8 mouse cellular contexts compared by ENCODE assay signal in the genomic region with DNA sequence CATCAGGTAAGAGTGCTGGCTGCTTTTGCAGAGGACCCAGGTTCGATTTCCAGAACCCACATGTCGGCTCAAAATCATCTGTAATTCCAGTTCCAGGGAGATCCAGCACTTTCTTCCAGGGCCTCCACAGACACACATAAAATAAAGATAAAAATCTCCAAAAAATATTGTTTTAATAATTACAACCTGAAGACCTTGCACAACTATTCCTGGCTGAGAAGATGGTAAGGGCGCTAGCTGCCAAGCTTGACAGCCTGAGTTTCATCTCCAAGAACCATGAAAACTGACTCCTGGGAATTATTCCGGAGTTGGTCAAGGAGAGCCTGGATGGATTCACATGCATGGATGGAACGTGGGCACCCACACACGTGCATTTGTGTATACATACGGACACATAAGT. TPM values are rescaled to one million over a fixed set of nuclear protein-coding genes. Genes with fewer than 3 reads are reported as not detected.
A peak's percentile ranks its signal among the peaks of the same experiment; 100 is the strongest.
DNase-seq lines count a peak whose midpoint lies in the region; ATAC-seq and TF ChIP-seq lines count a peak whose summit lies in the region.

A gene (plus strand): TSS at position 301 of the 400 bp plus-strand sequence.

- H3K27ac ChIP-seq in lung, embryonic 15.5 days = no peak within 1 kb of the TSS
- H3K27ac ChIP-seq in gastrocnemius, adult 2 months = peak within 1 kb of the TSS; percentile 78
- no peak within 1 kb of the TSS for H3K27ac ChIP-seq in intestine, embryonic 14.5 days (ENCODE audit: low read depth)
- H3K27ac ChIP-seq in neural tube, embryonic 15.5 days (replicated peaks) = no peak within 1 kb of the TSS

- H3K4me3 ChIP-seq in lung, embryonic 15.5 days = peak within 1 kb of the TSS; percentile 67
- peak within 1 kb of the TSS; percentile 79 for H3K4me3 ChIP-seq in gastrocnemius, adult 2 months
- peak within 1 kb of the TSS; percentile 58 for H3K4me3 ChIP-seq in intestine, embryonic 14.5 days (ENCODE audit: low read depth, low read length)
- peak within 1 kb of the TSS; percentile 49 for H3K4me3 ChIP-seq in neural tube, embryonic 15.5 days (replicated peaks)

- H3K9me3 ChIP-seq in lung, embryonic 15.5 days = no peaks in the 10 kb centered on the region
- H3K9me3 ChIP-seq in intestine, embryonic 14.5 days (ENCODE audit: control insufficient read depth, low read length) = peaks cover 4% of the 10 kb centered on the region; the same call in 1 of the 2 replicates
- 0 out of 2 replicates have a peak, but pooled peaks cover 2% of the 10 kb centered on the region for H3K9me3 ChIP-seq in neural tube, embryonic 15.5 days (replicated peaks)

- no peak for TF ChIP-seq CTCF in gastrocnemius, adult 2 months (IDR thresholded peaks at IDR 0.05)

- DNase-seq in lung, postnatal 36 days = no peak
- no peak for DNase-seq in gastrocnemius, adult 2 months
- no peak for DNase-seq in intestine, embryonic 14.5 days (ENCODE audit: low spot score)
- DNase-seq in yolk sac, embryonic 10.5 days (ENCODE audit: low spot score) = no peak
- DNase-seq in c-Kit-positive CD71-positive TER-119-positive erythroid progenitor cells, embryonic 14.5 days (ENCODE audit: low spot score) = no peak
- no peak for DNase-seq in frontal cortex, postnatal 25 days (ENCODE audit: low spot score in 2 of 2)

- H3K36me3 ChIP-seq in lung, embryonic 15.5 days = no peaks in the 10 kb centered on the region
- no peaks in the 10 kb centered on the region for H3K36me3 ChIP-seq in intestine, embryonic 14.5 days (ENCODE audit: control insufficient read depth, insufficient read depth, low read length)
- no peaks in the 10 kb centered on the region for H3K36me3 ChIP-seq in neural tube, embryonic 15.5 days

- WGBS in lung, embryonic 15.5 days = 41% methylated on average over 7 of the region's 7 CpGs
- WGBS in intestine, embryonic 14.5 days = 50% methylated on average over 7 of the region's 7 CpGs
- WGBS in neural tube, embryonic 15.5 days = 46% methylated on average over 7 of the region's 7 CpGs

- peak within 1 kb of the TSS; percentile 49 for H3K9ac ChIP-seq in lung, embryonic 15.5 days
- peak within 1 kb of the TSS; percentile 41 for H3K9ac ChIP-seq in intestine, embryonic 14.5 days (ENCODE audit: low read length)
- peak within 1 kb of the TSS; percentile 40 for H3K9ac ChIP-seq in neural tube, embryonic 15.5 days (replicated peaks)

- H3K4me1 ChIP-seq in lung, embryonic 15.5 days = peaks cover 8% of the 10 kb centered on the region; the same call in 1 of the 2 replicates
- no peaks in the 10 kb centered on the region for H3K4me1 ChIP-seq in intestine, embryonic 14.5 days (replicated peaks; ENCODE audit: control insufficient read depth, insufficient read depth, low read length)
- H3K4me1 ChIP-seq in neural tube, embryonic 15.5 days = peaks cover 16% of the 10 kb centered on the region

- H3K4me2 ChIP-seq in lung, embryonic 15.5 days = peak within 1 kb of the TSS; percentile 98
- peak within 1 kb of the TSS; percentile 98 for H3K4me2 ChIP-seq in intestine, embryonic 14.5 days (ENCODE audit: low read length)
- H3K4me2 ChIP-seq in neural tube, embryonic 15.5 days = peak within 1 kb of the TSS; percentile 95

- intact Hi-C loops in gastrocnemius, adult 2 months (cut with DNase I) = loop anchor here (10.0 kb wide), 2 partner anchors 100 to 170 kb away; a partner anchor contains a TSS

- H3K27me3 ChIP-seq in lung, embryonic 15.5 days = peaks cover 48% of the 10 kb centered on the region
- H3K27me3 ChIP-seq in intestine, embryonic 14.5 days (replicated peaks; ENCODE audit: control insufficient read depth, insufficient read depth, low read length) = peaks cover 36% of the 10 kb centered on the region
- H3K27me3 ChIP-seq in neural tube, embryonic 15.5 days (replicated peaks) = peaks cover 57% of the 10 kb centered on the region

- ATAC-seq in lung, embryonic 15.5 days (ENCODE audit: borderline replicate concordance, extremely low read depth, low FRiP score, low TSS enrichment) = no peak
- ATAC-seq in intestine, embryonic 14.5 days (replicated peaks; ENCODE audit: low FRiP score, low TSS enrichment, low read depth) = no peak
- no peak for ATAC-seq in neural tube, embryonic 15.5 days (ENCODE audit: low FRiP score)

RNA-seq across cellular contexts. Expression of the gene that starts here (rescaled TPM):
- polyA plus RNA-seq in lung, embryonic 15.5 days (2015; fragmentation: Nextera tagmentation; extraction: Ambion mirVana) = 52.5 and 53.0 TPM in 2 replicates
- over 10,000 TPM; 32,173 to 47,719 TPM for total RNA-seq in gastrocnemius, adult 2 months (2021)
- 0.60 and 1.1 TPM in 2 replicates for polyA plus RNA-seq in intestine, embryonic 14.5 days (2014; fragmentation: Nextera tagmentation; extraction: Ambion mirVana)
- 16.6 and 38.6 TPM in 2 replicates for polyA plus RNA-seq in neural tube, embryonic 15.5 days (2015; fragmentation: Nextera tagmentation; extraction: Ambion mirVana)
